Mouse (Mus musculus) megakaryocyte, embryonic 14.5 days (primary cell): ENCODE measurements around the gene Rmnd1.

Source experiments
- FLI1 ChIP-seq: IDR thresholded peaks from 2 replicates; pipeline ENCODE4 v1.6.1; 2012; ENCODE audit warnings: low read length, inconsistent platforms, mixed read lengths
- GATA1 ChIP-seq: IDR thresholded peaks from 3 replicates; pipeline ENCODE4 v1.6.1; 2012; ENCODE audit warnings: mixed read lengths, low read length, inconsistent platforms, borderline replicate concordance

DNA sequence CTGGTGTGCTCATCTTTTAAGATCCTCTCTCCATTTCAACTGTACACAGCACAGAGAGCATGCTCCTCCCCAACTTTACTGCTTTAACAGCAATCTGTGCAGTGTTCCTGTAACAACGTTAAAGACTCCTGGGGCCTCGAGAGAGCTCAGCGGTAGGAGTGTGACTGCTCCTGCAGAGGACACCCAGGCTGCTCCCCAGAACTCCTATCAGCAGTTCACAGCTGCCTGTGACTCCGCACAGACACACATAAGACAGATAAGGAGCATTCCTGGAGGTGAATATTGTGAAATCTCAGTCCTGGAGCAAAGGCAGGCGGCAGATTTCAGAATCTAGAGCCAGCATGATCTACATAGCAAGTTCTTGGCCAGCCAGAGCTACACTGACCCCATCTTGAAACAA lies 26.7 kb downstream of the Rmnd1 start:
- TF ChIP-seq FLI1 = no peak
- no peak for TF ChIP-seq GATA1
